Mouse (Mus musculus) embryonic facial prominence, embryonic 11.5 days (tissue): ENCODE measurements at regions not wholly inside any gene's neighbourhood (a gene's known extent, or its start where the extent isn't known, plus 50 kb on each side); places are given as distances from the start of the nearest gene placed in this dataset.

Source experiments
- ATAC-seq: fragments of 200-750 bp; cut with Nextera tagmentation; replicated peaks from 2 replicates; pipeline ENCODE4 v1.8.0; 2017; ENCODE audit warnings: low read depth; ENCODE audit not compliant: insufficient number of reproducible peaks, low FRiP score, low TSS enrichment
- DNase-seq: peaks from one replicate; pipeline ENCODE4 v3.0.0-alpha.2; 2015; ENCODE audit warnings: low spot score
- H3K27ac ChIP-seq: fragments of 300-500 bp; sonication (generic); replicated peaks from 2 replicates; pipeline ENCODE4 v1.5.1; 2014; ENCODE audit warnings: mild to moderate bottlenecking, low read depth, low read length, control low read depth
- H3K27me3 ChIP-seq: fragments of 300-500 bp; sonication (generic); 2 replicates; pipeline ENCODE4 v1.6.1; 2014; ENCODE audit warnings: mild to moderate bottlenecking, low read length, moderate library complexity, mixed read lengths; ENCODE audit not compliant: control insufficient read depth, insufficient read depth
- H3K36me3 ChIP-seq: fragments of 300-500 bp; sonication (generic); replicated peaks from 2 replicates; pipeline ENCODE4 v1.6.1; 2014; ENCODE audit warnings: low read depth, mild to moderate bottlenecking, low read length, moderate library complexity, mixed read lengths; ENCODE audit not compliant: control insufficient read depth, insufficient read depth
- H3K4me1 ChIP-seq: fragments of 300-500 bp; sonication (generic); 2 replicates; pipeline ENCODE4 v1.6.1; 2014; ENCODE audit warnings: low read length, mixed read lengths; ENCODE audit not compliant: control insufficient read depth, insufficient read depth
- H3K4me2 ChIP-seq: fragments of 300-500 bp; sonication (generic); 2 replicates; pipeline ENCODE4 v1.6.1; 2014; ENCODE audit warnings: low read depth, mild to moderate bottlenecking, control low read depth, low read length, moderate library complexity
- H3K4me3 ChIP-seq: fragments of 300-500 bp; sonication (generic); 2 replicates; pipeline ENCODE4 v1.5.1; 2014; ENCODE audit warnings: low read depth, low read length, control low read depth
- H3K9ac ChIP-seq: fragments of 300-500 bp; sonication (generic); replicated peaks from 2 replicates; pipeline ENCODE4 v1.6.1; 2014; ENCODE audit warnings: mild to moderate bottlenecking, control low read depth, low read length
- H3K9me3 ChIP-seq: fragments of 300-500 bp; sonication (generic); replicated peaks from 2 replicates; pipeline ENCODE4 v1.6.1; 2016; ENCODE audit warnings: mild to moderate bottlenecking, low read length, inconsistent platforms, mixed read lengths; ENCODE audit not compliant: control insufficient read depth
- WGBS: fragments of 180-500 bp; shearing (Covaris S2); extraction: QIAGEN DNeasy Blood & Tissue Kit; methylation state at CpG from one replicate; pipeline ENCODE4 v1.1.7; 2014; 5-methylcytosine and 5-hydroxymethylcytosine counted together

DNA sequence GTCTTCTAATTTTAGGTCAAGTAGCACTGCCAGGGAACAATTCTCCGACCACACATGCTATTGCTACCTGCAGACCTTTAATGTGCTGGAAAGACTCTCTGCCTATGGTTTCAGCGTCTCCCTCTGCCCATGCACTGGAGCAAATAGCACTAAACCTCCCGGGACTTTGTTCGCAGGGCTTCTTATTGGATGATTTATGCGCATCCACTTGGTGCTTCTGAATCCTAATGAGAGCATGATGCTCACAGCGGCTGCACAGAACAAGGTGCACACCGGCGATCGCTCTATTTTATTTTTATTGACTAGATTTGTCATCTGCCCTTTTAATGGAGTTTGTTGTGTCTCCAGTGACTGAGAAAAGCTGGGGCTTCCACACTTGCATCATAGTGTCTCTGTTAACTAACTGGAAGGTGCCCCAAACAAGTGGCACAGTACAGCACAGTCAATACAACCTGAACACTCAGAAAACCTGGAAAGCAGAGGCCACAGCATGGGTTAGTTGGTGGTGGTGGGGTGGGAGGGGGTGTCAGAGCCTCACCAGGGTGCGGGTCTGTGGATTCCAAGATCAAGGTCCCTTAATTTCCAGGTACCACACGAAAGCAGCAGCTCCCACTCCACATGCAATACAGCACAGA, 359.7 kb upstream of the Lmcd1 start:
- no peak for ATAC-seq
- WGBS: 81% methylated on average over 11 of the region's 11 CpGs
- no peak overlapping the region for H3K4me2 ChIP-seq
- no peaks in the 10 kb centered on the region for H3K36me3 ChIP-seq
- no peaks in the 10 kb centered on the region for H3K27me3 ChIP-seq
- no peak overlapping the region for H3K27ac ChIP-seq
- DNase-seq: no peak
- no peaks in the 10 kb centered on the region for H3K9me3 ChIP-seq
- no peak overlapping the region for H3K9ac ChIP-seq
- H3K4me3 ChIP-seq: no peak overlapping the region
- H3K4me1 ChIP-seq: no peaks in the 10 kb centered on the region

GRCm38 (mm10) chr6:111917248-111917721, 356.3 kb upstream of the Lmcd1 start:
- H3K4me3 ChIP-seq: no peak overlapping the region
- no peak for ATAC-seq
- H3K9ac ChIP-seq: no peak overlapping the region
- no peaks in the 10 kb centered on the region for H3K27me3 ChIP-seq
- no peak overlapping the region for H3K4me2 ChIP-seq
- no peaks in the 10 kb centered on the region for H3K36me3 ChIP-seq
- H3K9me3 ChIP-seq: no peaks in the 10 kb centered on the region
- no peaks in the 10 kb centered on the region for H3K4me1 ChIP-seq
- WGBS: 57% methylated on average over 6 of the region's 6 CpGs
- no peak overlapping the region for H3K27ac ChIP-seq
- peak; percentile 3 for DNase-seq

DNA sequence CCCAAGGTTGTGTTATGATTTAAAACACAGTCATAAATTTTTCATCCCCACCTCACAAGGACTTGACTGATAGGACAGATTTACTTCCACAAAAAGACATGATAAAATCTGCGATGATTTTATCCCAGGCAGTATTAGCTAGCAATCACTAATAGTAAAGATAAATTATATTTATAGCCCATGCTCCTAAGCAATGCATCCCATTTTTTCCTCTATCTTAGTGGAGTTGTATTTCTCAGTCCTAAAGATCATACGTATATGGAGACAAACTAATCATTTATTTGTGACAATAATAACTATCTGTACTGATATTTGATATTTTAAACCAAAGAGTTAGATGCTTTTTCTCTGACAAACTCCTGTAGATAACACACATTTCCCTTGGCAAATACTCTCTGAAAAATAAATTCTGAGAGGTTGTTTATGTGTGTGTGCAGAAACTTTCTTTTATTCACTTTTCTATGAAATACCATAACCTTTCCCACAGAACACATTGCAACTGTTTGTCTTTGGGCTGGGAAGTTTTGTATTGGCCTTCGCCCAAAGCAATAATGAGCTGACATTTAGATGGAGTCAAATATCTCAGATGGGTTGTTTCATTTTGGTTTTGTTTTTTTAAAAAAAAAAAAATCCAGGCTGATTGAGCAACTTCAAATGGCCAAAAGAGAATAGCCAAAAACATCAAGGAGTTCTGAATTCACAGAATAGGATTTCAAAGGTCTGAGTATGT, 355.5 kb upstream of the Lmcd1 start:
- Histone ChIP-seq H3K4me3 (no peak overlapping the region), H3K27ac (no peak overlapping the region), H3K9ac (no peak overlapping the region), H3K27me3 (no peaks in the 10 kb centered on the region), H3K9me3 (no peaks in the 10 kb centered on the region), H3K4me1 (no peaks in the 10 kb centered on the region), H3K4me2 (no peak overlapping the region), H3K36me3 (no peaks in the 10 kb centered on the region)
- no peak for DNase-seq
- 80% methylated on average over 3 of the region's 3 CpGs for WGBS
- ATAC-seq: no peak

DNA sequence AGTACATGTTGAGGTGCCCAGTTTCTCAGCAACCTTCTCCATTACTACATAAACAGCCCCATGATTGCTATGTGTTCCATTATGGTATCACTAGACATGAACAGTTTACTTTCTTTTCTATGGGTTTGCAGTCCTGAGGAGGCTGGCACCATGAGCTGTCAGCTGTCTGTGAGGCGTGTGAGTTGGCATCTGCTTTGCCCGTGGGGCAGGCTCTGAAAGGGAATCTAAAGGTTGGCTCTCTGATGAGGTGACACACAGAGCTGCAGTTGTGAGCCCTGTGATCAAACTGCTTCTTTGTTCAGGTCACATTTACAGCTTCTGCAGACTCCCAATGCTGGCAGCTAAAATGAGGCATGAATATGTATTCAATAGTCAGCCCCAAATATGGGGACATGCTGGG, 341.0 kb upstream of the Lmcd1 start:
- H3K27me3 ChIP-seq: no peaks in the 10 kb centered on the region
- 79% methylated on average over 2 of the region's 2 CpGs for WGBS
- no peak overlapping the region for H3K4me2 ChIP-seq

GRCm38 (mm10) chr6:111954401-111954800, 319.2 kb upstream of the Lmcd1 start:
- WGBS: 66% methylated on average over 1 of the region's 1 CpGs
- H3K4me1 ChIP-seq: no peaks in the 10 kb centered on the region
- DNase-seq (no peak), ATAC-seq (no peak)
- H3K4me3 ChIP-seq: no peak overlapping the region
- H3K4me2 ChIP-seq: no peak overlapping the region
- H3K27ac ChIP-seq: no peak overlapping the region
- H3K27me3 ChIP-seq: no peaks in the 10 kb centered on the region
- no peaks in the 10 kb centered on the region for H3K9me3 ChIP-seq
- H3K9ac ChIP-seq: no peak overlapping the region
- no peaks in the 10 kb centered on the region for H3K36me3 ChIP-seq

More for the DNA sequence above, 341.0 kb upstream of the Lmcd1 start:
- Histone ChIP-seq H3K4me3 (no peak overlapping the region), H3K4me1 (no peaks in the 10 kb centered on the region), H3K9ac (no peak overlapping the region), H3K27ac (no peak overlapping the region), H3K36me3 (no peaks in the 10 kb centered on the region), H3K9me3 (no peaks in the 10 kb centered on the region)
- no peak for ATAC-seq
- DNase-seq: no peak

DNA sequence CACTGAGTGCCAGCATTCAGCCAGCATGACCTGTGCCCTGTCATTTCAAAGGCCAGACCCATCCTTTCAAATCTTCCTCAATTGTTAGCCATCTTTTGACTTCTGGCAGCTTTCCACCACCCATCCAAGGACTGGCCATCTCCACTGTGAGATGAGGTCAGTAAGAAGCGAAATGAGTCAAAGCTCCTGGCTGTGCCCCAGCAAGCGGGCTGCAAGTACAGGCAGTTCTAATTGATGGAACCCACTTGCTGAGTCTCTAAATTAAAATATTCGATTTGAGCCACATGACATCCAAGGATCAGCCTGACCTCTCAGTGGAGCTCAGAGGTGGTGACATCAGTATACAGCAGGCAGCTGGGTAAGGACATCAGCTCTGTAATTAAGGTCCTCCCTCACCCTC, 307.8 kb upstream of the Lmcd1 start:
- Histone ChIP-seq H3K36me3 (no peaks in the 10 kb centered on the region), H3K4me1 (no peaks in the 10 kb centered on the region), H3K9me3 (no peaks in the 10 kb centered on the region; the same call in 1 of the 2 replicates), H3K4me2 (no peak overlapping the region), H3K27me3 (no peaks in the 10 kb centered on the region), H3K9ac (no peak overlapping the region), H3K27ac (no peak overlapping the region), H3K4me3 (no peak overlapping the region)
- no peak for ATAC-seq
- 72% methylated on average over 3 of the region's 3 CpGs for WGBS
- DNase-seq: no peak

DNA sequence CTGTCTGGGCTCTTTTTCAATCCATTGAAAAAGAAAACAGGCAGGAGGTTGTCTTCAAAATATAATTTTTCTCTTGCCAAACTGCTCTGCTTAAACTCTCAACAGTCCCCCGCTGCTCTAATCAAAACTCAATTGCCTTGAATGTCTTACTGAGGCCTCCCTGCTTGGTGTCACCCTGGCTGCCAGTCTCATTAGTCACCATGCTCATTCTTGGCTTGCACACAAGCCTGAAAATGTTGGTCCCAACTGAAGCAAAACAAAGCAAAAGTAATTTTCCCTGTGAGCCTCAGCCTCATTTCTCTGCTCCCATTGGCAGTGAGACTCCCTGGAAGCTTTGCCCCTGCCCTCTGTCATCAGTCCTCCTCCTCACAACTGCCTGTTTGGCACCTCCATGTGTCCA, 288.1 kb upstream of the Lmcd1 start:
- no peak for ATAC-seq

GRCm38 (mm10) chr6:111995823-111996222, 277.7 kb upstream of the Lmcd1 start:
- Histone ChIP-seq H3K4me3 (no peak overlapping the region), H3K4me2 (no peak overlapping the region), H3K9ac (no peak overlapping the region), H3K9me3 (no peaks in the 10 kb centered on the region), H3K27ac (no peak overlapping the region), H3K4me1 (no peaks in the 10 kb centered on the region), H3K36me3 (no peaks in the 10 kb centered on the region), H3K27me3 (no peaks in the 10 kb centered on the region)
- DNase-seq (no peak), ATAC-seq (no peak)
- WGBS: 75% methylated on average over 3 of the region's 3 CpGs

More for the DNA sequence above, 288.1 kb upstream of the Lmcd1 start:
- Histone ChIP-seq H3K4me1 (no peaks in the 10 kb centered on the region), H3K27me3 (no peaks in the 10 kb centered on the region), H3K4me3 (no peak overlapping the region), H3K9ac (no peak overlapping the region), H3K9me3 (no peaks in the 10 kb centered on the region), H3K4me2 (no peak overlapping the region), H3K27ac (no peak overlapping the region), H3K36me3 (no peaks in the 10 kb centered on the region)
- WGBS: 85% methylated on average over 1 of the region's 1 CpGs
- no peak for DNase-seq
